Mouse (Mus musculus) bone marrow macrophage, adult 2 months (primary cell): ENCODE measurements at regions not wholly inside any gene's neighbourhood (a gene's known extent, or its start where the extent isn't known, plus 50 kb on each side); places are given as distances from the start of the nearest gene placed in this dataset.

Experiments
- H3K27ac ChIP-seq: 2 replicates; pipeline ENCODE4 v1.5.1; 2012; ENCODE audit warnings: low read depth, low read length; ENCODE audit not compliant: insufficient read depth
- H3K4me1 ChIP-seq: 2 replicates; pipeline ENCODE4 v1.6.1; 2012; ENCODE audit warnings: low read length; ENCODE audit not compliant: control insufficient read depth, insufficient read depth
- H3K4me3 ChIP-seq: 2 replicates; pipeline ENCODE4 v1.5.1; 2012; ENCODE audit warnings: mild to moderate bottlenecking, low read length, moderate library complexity; ENCODE audit not compliant: insufficient read depth
- CTCF ChIP-seq: IDR thresholded peaks from 2 replicates; pipeline ENCODE4 v1.5.1; 2012; ENCODE audit warnings: low read depth, mild to moderate bottlenecking, low read length, moderate library complexity
- POLR2A ChIP-seq: IDR thresholded peaks from 2 replicates; pipeline ENCODE4 v1.6.1; 2012; ENCODE audit warnings: mild to moderate bottlenecking, low read depth, low read length, borderline replicate concordance

- Histone ChIP-seq H3K27ac (no peak overlapping the region), H3K4me3 (no peak overlapping the region), H3K4me1 (no peaks in the 10 kb centered on the region)
- TF ChIP-seq CTCF (no peak), POLR2A (no peak)
Measured at GRCm38 (mm10) chr5:64567813-64568212, 235.4 kb upstream of the Klf3 start.

- H3K4me3 ChIP-seq = no peak overlapping the region
- TF ChIP-seq CTCF (no peak), POLR2A (no peak)
- H3K27ac ChIP-seq = no peak overlapping the region
- no peaks in the 10 kb centered on the region for H3K4me1 ChIP-seq
Measured at GRCm38 (mm10) chr5:64568294-64568693, 234.9 kb upstream of the Klf3 start.

GRCm38 (mm10) chr5:64574386-64574785 is 228.8 kb upstream of the Klf3 start:
- Histone ChIP-seq H3K27ac (no peak overlapping the region), H3K4me3 (no peak overlapping the region)
- TF ChIP-seq POLR2A (no peak), CTCF (no peak)

GRCm38 (mm10) chr5:64575896-64576295 is 227.3 kb upstream of the Klf3 start:
- no peaks in the 10 kb centered on the region for H3K4me1 ChIP-seq
- no peak overlapping the region for H3K27ac ChIP-seq
- H3K4me3 ChIP-seq = no peak overlapping the region
- TF ChIP-seq POLR2A (no peak), CTCF (no peak)

More at GRCm38 (mm10) chr5:64574386-64574785, 228.8 kb upstream of the Klf3 start:
- H3K4me1 ChIP-seq = no peaks in the 10 kb centered on the region

- no peak for TF ChIP-seq CTCF
- TF ChIP-seq POLR2A = no peak
- H3K4me1 ChIP-seq = no peaks in the 10 kb centered on the region
- no peak overlapping the region for H3K27ac ChIP-seq
- no peak overlapping the region for H3K4me3 ChIP-seq
Measured at GRCm38 (mm10) chr5:64576426-64577262, 226.5 kb upstream of the Klf3 start.

- no peak for TF ChIP-seq POLR2A
- TF ChIP-seq CTCF = no peak
- Histone ChIP-seq H3K4me1 (no peaks in the 10 kb centered on the region), H3K27ac (no peak overlapping the region), H3K4me3 (no peak overlapping the region)
Measured at GRCm38 (mm10) chr5:64577424-64577823, 225.8 kb upstream of the Klf3 start.

- TF ChIP-seq CTCF (no peak), POLR2A (no peak)
- Histone ChIP-seq H3K4me1 (no peaks in the 10 kb centered on the region), H3K27ac (no peak overlapping the region), H3K4me3 (no peak overlapping the region)
Measured at GRCm38 (mm10) chr5:64578536-64578935, 224.7 kb upstream of the Klf3 start.

GRCm38 (mm10) chr5:64579086-64579485 is 224.1 kb upstream of the Klf3 start:
- no peak overlapping the region for H3K4me3 ChIP-seq
- TF ChIP-seq POLR2A (no peak), CTCF (no peak)
- no peaks in the 10 kb centered on the region for H3K4me1 ChIP-seq
- no peak overlapping the region for H3K27ac ChIP-seq

GRCm38 (mm10) chr5:64579494-64580339 is 223.5 kb upstream of the Klf3 start:
- no peak for TF ChIP-seq POLR2A
- TF ChIP-seq CTCF = no peak
- H3K4me3 ChIP-seq = no peak overlapping the region
- no peak overlapping the region for H3K27ac ChIP-seq
- H3K4me1 ChIP-seq = no peaks in the 10 kb centered on the region

- TF ChIP-seq CTCF = no peak
- TF ChIP-seq POLR2A = no peak
- Histone ChIP-seq H3K4me1 (no peaks in the 10 kb centered on the region), H3K4me3 (no peak overlapping the region), H3K27ac (no peak overlapping the region)
Measured at GRCm38 (mm10) chr5:64580340-64580723, 222.9 kb upstream of the Klf3 start.
